Comparison of ENCODE assay signal across 15 mouse cellular contexts in genomic region chr1:180352258-180352657, GRCm38 (mm10).
"Had no signal": no experiment of that assay in that cellular context is flagged by ENCODE, and none has a peak within 500 bp of the region (broad histone marks: within the 10 kb centered on the region; RNA-seq: fewer than 3 reads in every experiment).

No protein-coding gene starts in this region.

- H3K27me3 ChIP-seq: liver, embryonic 13.5 days; megakaryocyte, embryonic 14.5 days; midbrain, embryonic 13.5 days; neural tube, embryonic 13.5 days had no signal

- H3K36me3 ChIP-seq: liver, embryonic 13.5 days; midbrain, embryonic 10.5 days; midbrain, embryonic 13.5 days; neural tube, embryonic 13.5 days had no signal

- DNase-seq: kidney, adult 18-20 months; kidney, postnatal 10 days; kidney, postnatal 36 days; layer of hippocampus, postnatal 36 days; liver, embryonic 13.5 days; lung, adult 2 months; retina, postnatal 1 day; right cerebral cortex, postnatal 25 days; thymus, adult 18-20 months; thymus, postnatal 14 days; thymus, postnatal 4 days had no signal
